Mouse (Mus musculus): ENCODE measurements around the gene Tenm1. TPM values are rescaled to one million over a fixed set of nuclear protein-coding genes. Genes with fewer than 3 reads are reported as not detected.

Gene Tenm1
- total RNA-seq, 2 experiments from 2014 or later = 46.7 to 49.3 TPM

- DNase-seq (ENCODE audit: extremely low spot score in 1 of 2, low spot score in 2 of 2) = no peak
- intact Hi-C loops (cut with DNase I) = no loop called here
- no peak overlapping the region for H3K27ac ChIP-seq
- no peak overlapping the region for H3K4me3 ChIP-seq
- TF ChIP-seq CTCF (IDR thresholded peaks at IDR 0.05) = no peak
Observed at GRCm38 (mm10) chrX:43235844-43236243, 193.1 kb downstream of the Tenm1 start.

- intact Hi-C loops (cut with DNase I) = no loop called here
- no peak overlapping the region for H3K27ac ChIP-seq
- no peak for TF ChIP-seq CTCF (IDR thresholded peaks at IDR 0.05)
- H3K4me3 ChIP-seq = no peak overlapping the region
- no peak for DNase-seq (ENCODE audit: extremely low spot score in 1 of 2, low spot score in 2 of 2)
Observed at GRCm38 (mm10) chrX:43205003-43205402, 223.9 kb downstream of the Tenm1 start.

GRCm38 (mm10) chrX:43202249-43202783 is 226.6 kb downstream of the Tenm1 start:
- intact Hi-C loops (cut with DNase I) = no loop called here
- no peak overlapping the region for H3K27ac ChIP-seq
- no peak for TF ChIP-seq CTCF (IDR thresholded peaks at IDR 0.05)
- no peak for DNase-seq (ENCODE audit: extremely low spot score in 1 of 2, low spot score in 2 of 2)
- no peak overlapping the region for H3K4me3 ChIP-seq

- no peak for TF ChIP-seq CTCF (IDR thresholded peaks at IDR 0.05)
- no peak overlapping the region for H3K27ac ChIP-seq
- no peak for DNase-seq (ENCODE audit: extremely low spot score in 1 of 2, low spot score in 2 of 2)
- intact Hi-C loops (cut with DNase I) = no loop called here
- no peak overlapping the region for H3K4me3 ChIP-seq
Observed at GRCm38 (mm10) chrX:43182975-43183374, 246.0 kb downstream of the Tenm1 start.

DNA sequence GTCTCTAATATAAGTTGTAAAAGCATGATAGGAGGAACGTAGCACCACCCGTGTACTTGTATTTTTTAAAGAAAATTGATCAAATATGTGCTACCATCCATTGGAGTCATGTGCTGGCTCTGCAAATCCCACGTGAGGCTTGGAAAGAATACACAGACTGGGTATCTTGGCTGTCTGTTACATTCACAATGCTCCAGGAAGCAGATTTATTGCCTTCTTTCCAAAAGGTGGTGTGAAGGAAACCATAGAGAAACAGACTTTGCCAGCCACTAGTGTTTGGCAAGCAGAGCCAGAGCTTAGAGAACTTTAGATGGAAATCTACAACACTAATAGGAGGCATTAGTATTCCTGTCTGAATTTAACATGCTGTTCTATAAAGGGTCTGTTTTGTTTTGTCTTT is 277.4 kb downstream of the Tenm1 start:
- TF ChIP-seq CTCF (IDR thresholded peaks at IDR 0.05) = no peak
- intact Hi-C loops (cut with DNase I) = no loop called here
- no peak for DNase-seq (ENCODE audit: extremely low spot score in 1 of 2, low spot score in 2 of 2)
- Histone ChIP-seq H3K27ac (no peak overlapping the region), H3K4me3 (no peak overlapping the region)

DNA sequence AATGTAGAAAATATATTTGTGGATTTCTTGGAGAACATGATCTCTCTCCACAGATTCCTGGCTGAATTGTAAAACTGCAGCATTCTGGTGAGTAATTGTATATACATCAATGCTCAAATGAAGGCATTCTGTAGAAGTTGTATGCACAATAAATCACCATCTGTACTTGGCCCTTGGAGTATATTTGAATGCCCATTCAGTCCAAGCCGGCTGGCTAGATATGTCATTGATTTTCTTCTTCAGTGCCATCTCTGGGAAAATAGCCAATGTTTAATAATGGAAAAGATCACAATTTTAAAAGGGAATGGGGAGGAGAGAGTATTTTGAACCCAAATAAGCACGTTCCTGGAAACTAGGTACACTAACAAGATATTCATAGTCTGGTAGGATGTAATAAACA is 299.2 kb downstream of the Tenm1 start:
- intact Hi-C loops (cut with DNase I) = no loop called here
- no peak for DNase-seq (ENCODE audit: extremely low spot score in 1 of 2, low spot score in 2 of 2)
- Histone ChIP-seq H3K27ac (no peak overlapping the region), H3K4me3 (no peak overlapping the region)
- no peak for TF ChIP-seq CTCF (IDR thresholded peaks at IDR 0.05)

GRCm38 (mm10) chrX:43122491-43122890 is 306.4 kb downstream of the Tenm1 start:
- no peak for DNase-seq (ENCODE audit: extremely low spot score in 1 of 2, low spot score in 2 of 2)
- no peak for TF ChIP-seq CTCF (IDR thresholded peaks at IDR 0.05)
- Histone ChIP-seq H3K4me3 (no peak overlapping the region), H3K27ac (no peak overlapping the region)
- intact Hi-C loops (cut with DNase I) = no loop called here

- Histone ChIP-seq H3K27ac (no peak overlapping the region), H3K4me3 (no peak overlapping the region)
- TF ChIP-seq CTCF (IDR thresholded peaks at IDR 0.05) = no peak
- intact Hi-C loops (cut with DNase I) = no loop called here
- no peak for DNase-seq (ENCODE audit: extremely low spot score in 1 of 2, low spot score in 2 of 2)
Observed at GRCm38 (mm10) chrX:43122001-43122400, 306.9 kb downstream of the Tenm1 start.

- no peak overlapping the region for H3K4me3 ChIP-seq
- no peak overlapping the region for H3K27ac ChIP-seq
- no peak for TF ChIP-seq CTCF (IDR thresholded peaks at IDR 0.05)
- no peak for DNase-seq (ENCODE audit: extremely low spot score in 1 of 2, low spot score in 2 of 2)
- intact Hi-C loops (cut with DNase I) = no loop called here
Observed at GRCm38 (mm10) chrX:42986100-42986499, 442.8 kb downstream of the Tenm1 start.

GRCm38 (mm10) chrX:42973562-42973961 is 455.4 kb downstream of the Tenm1 start:
- intact Hi-C loops (cut with DNase I) = no loop called here
- no peak for DNase-seq (ENCODE audit: extremely low spot score in 1 of 2, low spot score in 2 of 2)
- Histone ChIP-seq H3K4me3 (no peak overlapping the region), H3K27ac (no peak overlapping the region)
- TF ChIP-seq CTCF (IDR thresholded peaks at IDR 0.05) = peak; percentile 29

DNA sequence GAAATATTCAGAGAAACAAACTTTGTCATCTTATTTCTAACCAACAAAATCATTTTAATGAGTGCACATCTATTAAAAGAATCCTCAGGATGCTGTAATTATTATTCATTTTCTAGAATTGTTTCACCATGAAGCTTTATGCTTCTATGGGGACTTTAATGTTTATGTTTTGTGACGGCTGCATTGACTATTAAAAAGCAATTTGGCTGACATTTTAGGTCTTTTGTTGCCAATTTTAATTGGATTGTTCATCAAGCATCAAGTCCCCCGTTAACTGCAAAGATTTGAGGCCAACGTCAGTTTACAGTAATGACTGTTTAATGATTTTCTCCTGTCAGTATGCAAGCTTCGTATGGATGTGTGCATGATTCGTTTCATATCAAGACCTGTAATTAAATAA is 461.3 kb downstream of the Tenm1 start:
- DNase-seq (ENCODE audit: extremely low spot score in 1 of 2, low spot score in 2 of 2) = no peak
- Histone ChIP-seq H3K4me3 (no peak overlapping the region), H3K27ac (no peak overlapping the region)
- no peak for TF ChIP-seq CTCF (IDR thresholded peaks at IDR 0.05)
- intact Hi-C loops (cut with DNase I) = no loop called here

- intact Hi-C loops (cut with DNase I) = no loop called here
- DNase-seq (ENCODE audit: extremely low spot score in 1 of 2, low spot score in 2 of 2) = no peak
- no peak for TF ChIP-seq CTCF (IDR thresholded peaks at IDR 0.05)
- Histone ChIP-seq H3K27ac (no peak overlapping the region), H3K4me3 (no peak overlapping the region)
Observed at GRCm38 (mm10) chrX:42861731-42862130, 567.2 kb downstream of the Tenm1 start.

DNA sequence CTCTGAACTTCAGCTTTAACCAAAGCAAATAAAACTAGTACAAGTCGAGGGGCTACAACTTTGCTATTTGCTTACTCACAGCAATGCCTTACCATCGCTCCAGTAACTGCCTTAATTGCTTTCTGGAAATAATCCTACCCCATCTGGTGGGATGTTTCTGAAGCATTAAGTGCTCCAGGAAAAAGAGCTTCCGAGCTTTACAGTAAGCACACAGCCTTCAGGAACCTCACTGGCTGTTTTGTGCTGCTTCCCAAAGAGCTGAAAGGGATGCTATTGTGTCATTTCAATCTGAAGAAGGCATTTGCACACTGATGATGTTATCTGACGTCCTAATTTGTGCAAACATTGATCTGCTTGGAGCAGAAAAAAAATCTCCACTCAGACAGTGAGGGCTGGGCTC is 647.4 kb downstream of the Tenm1 start:
- no peak for DNase-seq (ENCODE audit: extremely low spot score in 1 of 2, low spot score in 2 of 2)
- TF ChIP-seq CTCF (IDR thresholded peaks at IDR 0.05) = no peak
- intact Hi-C loops (cut with DNase I) = no loop called here
- H3K27ac ChIP-seq = no peak overlapping the region
- no peak overlapping the region for H3K4me3 ChIP-seq
